Mouse (Mus musculus) hindbrain, embryonic 11.5 days (tissue): Measurements from ENCODE around the gene Pus7l. TPM values are rescaled to one million over a fixed set of nuclear protein-coding genes. Genes with fewer than 3 reads are reported as not detected.

ENCODE experiments used
- ATAC-seq: fragments of 200-750 bp; cut with Nextera tagmentation; 2 replicates; pipeline ENCODE4 v1.8.0; 2017; ENCODE audit warnings: mild to moderate bottlenecking, moderate TSS enrichment, moderate library complexity; ENCODE audit not compliant: low FRiP score
- DNase-seq: peaks from one replicate; pipeline ENCODE4 v3.0.0-alpha.2; 2015; ENCODE audit warnings: low spot score
- H3K27ac ChIP-seq: fragments of 300-500 bp; sonication (generic); 2 replicates; pipeline ENCODE4 v1.5.1; 2014; ENCODE audit warnings: mild to moderate bottlenecking, low read depth, low read length
- H3K27me3 ChIP-seq: fragments of 300-500 bp; sonication (generic); 2 replicates; pipeline ENCODE4 v1.6.1; 2014; ENCODE audit warnings: mild to moderate bottlenecking, low read length, moderate library complexity, mixed read lengths; ENCODE audit not compliant: control insufficient read depth, insufficient read depth
- H3K36me3 ChIP-seq: fragments of 300-500 bp; sonication (generic); 2 replicates; pipeline ENCODE4 v1.6.1; 2014; ENCODE audit warnings: mild to moderate bottlenecking, low read length, moderate library complexity, mixed read lengths; ENCODE audit not compliant: control insufficient read depth, insufficient read depth
- H3K4me1 ChIP-seq: fragments of 300-500 bp; sonication (generic); replicated peaks from 2 replicates; pipeline ENCODE4 v1.6.1; 2014; ENCODE audit warnings: low read length, mixed read lengths; ENCODE audit not compliant: control insufficient read depth, insufficient read depth
- H3K4me2 ChIP-seq: fragments of 300-500 bp; sonication (generic); replicated peaks from 2 replicates; pipeline ENCODE4 v1.6.1; 2014; ENCODE audit warnings: mild to moderate bottlenecking, low read depth, low read length
- H3K4me3 ChIP-seq: fragments of 300-500 bp; sonication (generic); 2 replicates; pipeline ENCODE4 v1.5.1; 2014; ENCODE audit warnings: low read depth, low read length
- H3K9ac ChIP-seq: fragments of 300-500 bp; sonication (generic); 2 replicates; pipeline ENCODE4 v1.6.1; 2014; ENCODE audit warnings: low read depth, low read length
- H3K9me3 ChIP-seq: fragments of 300-500 bp; sonication (generic); 2 replicates; pipeline ENCODE4 v1.6.1; 2016; ENCODE audit warnings: low read length; ENCODE audit not compliant: control insufficient read depth
- WGBS: fragments of 180-500 bp; shearing (Covaris S2); extraction: QIAGEN DNeasy Blood & Tissue Kit; methylation state at CpG from one replicate; pipeline ENCODE4 v1.1.7; 2014; 5-methylcytosine and 5-hydroxymethylcytosine counted together
- polyA plus RNA-seq: library from polyadenylated mRNA; unstranded; fragments of >200 nt; fragmentation: Nextera tagmentation; extraction: Ambion mirVana; gene quantifications from 2 replicates; pipeline ENCODE4 v1.2.1, GENCODE M21; 2014

The Pus7l gene
- polyA plus RNA-seq, 1 experiment from 2014 or later = 9.0 TPM

GRCm38 (mm10) chr15:94553536-94553935, 10.2 kb upstream of the Pus7l start:
- no peaks in the 10 kb centered on the region for H3K36me3 ChIP-seq
- no peak overlapping the region for H3K27ac ChIP-seq
- H3K9ac ChIP-seq = no peak overlapping the region
- no peak for ATAC-seq
- no peaks in the 10 kb centered on the region for H3K4me1 ChIP-seq
- 92% methylated on average over 9 of the region's 9 CpGs for WGBS
- no peak overlapping the region for H3K4me3 ChIP-seq
- no peak overlapping the region for H3K4me2 ChIP-seq
- H3K27me3 ChIP-seq = no peaks in the 10 kb centered on the region
- DNase-seq = no peak
- H3K9me3 ChIP-seq = no peaks in the 10 kb centered on the region

- ATAC-seq (no peak), DNase-seq (no peak)
- Histone ChIP-seq H3K27ac (no peak overlapping the region), H3K4me3 (no peak overlapping the region), H3K27me3 (no peaks in the 10 kb centered on the region), H3K4me2 (no peak overlapping the region), H3K36me3 (no peaks in the 10 kb centered on the region), H3K9ac (no peak overlapping the region), H3K4me1 (0 out of 2 replicates have a peak, but pooled peaks cover 2% of the 10 kb centered on the region), H3K9me3 (no peaks in the 10 kb centered on the region)
- WGBS = 88% methylated on average over 4 of the region's 4 CpGs
These were observed 1.5 kb upstream of the Pus7l start for GRCm38 (mm10) chr15:94544844-94545243.

- Histone ChIP-seq H3K4me3 (peak overlapping the region; percentile 62), H3K27me3 (no peaks in the 10 kb centered on the region), H3K9me3 (no peaks in the 10 kb centered on the region), H3K27ac (no peak overlapping the region), H3K4me1 (0 out of 2 replicates have a peak, but pooled peaks cover 2% of the 10 kb centered on the region), H3K4me2 (peak overlapping the region; percentile 63), H3K36me3 (no peaks in the 10 kb centered on the region), H3K9ac (peak overlapping the region; percentile 46)
- 48% methylated on average over 9 of the region's 9 CpGs for WGBS
- no peak for ATAC-seq
- no peak for DNase-seq
These were observed 797 bp upstream of the Pus7l start for GRCm38 (mm10) chr15:94544052-94544636.

GRCm38 (mm10) chr15:94542567-94543408, 559 bp downstream of the Pus7l start:
- H3K36me3 ChIP-seq = no peaks in the 10 kb centered on the region
- H3K4me2 ChIP-seq = peak overlapping the region; percentile 63
- H3K9ac ChIP-seq = peak overlapping the region; percentile 58
- DNase-seq (no peak), ATAC-seq (peak; percentile 91)
- WGBS = 15% methylated on average over 21 of the region's 22 CpGs
- H3K9me3 ChIP-seq = no peaks in the 10 kb centered on the region
- H3K4me3 ChIP-seq = peak overlapping the region; percentile 62
- no peaks in the 10 kb centered on the region for H3K27me3 ChIP-seq
- no peak overlapping the region for H3K27ac ChIP-seq
- 0 out of 2 replicates have a peak, but pooled peaks cover 2% of the 10 kb centered on the region for H3K4me1 ChIP-seq

GRCm38 (mm10) chr15:94539296-94539695, 4.1 kb downstream of the Pus7l start:
- Histone ChIP-seq H3K4me3 (no peak overlapping the region), H3K4me2 (no peak overlapping the region), H3K36me3 (no peaks in the 10 kb centered on the region), H3K27ac (no peak overlapping the region), H3K27me3 (no peaks in the 10 kb centered on the region), H3K4me1 (0 out of 2 replicates have a peak, but pooled peaks cover 2% of the 10 kb centered on the region), H3K9ac (no peak overlapping the region), H3K9me3 (no peaks in the 10 kb centered on the region)
- ATAC-seq (no peak), DNase-seq (no peak)
- WGBS = 93% methylated on average over 3 of the region's 3 CpGs

- H3K36me3 ChIP-seq = no peaks in the 10 kb centered on the region
These were observed 7.8 kb downstream of the Pus7l start for GRCm38 (mm10) chr15:94535521-94535920.

GRCm38 (mm10) chr15:94532956-94533355, 10.4 kb downstream of the Pus7l start:
- 91% methylated on average over 6 of the region's 6 CpGs for WGBS
- no peaks in the 10 kb centered on the region for H3K27me3 ChIP-seq

More at GRCm38 (mm10) chr15:94535521-94535920, 7.8 kb downstream of the Pus7l start:
- Histone ChIP-seq H3K9ac (no peak overlapping the region), H3K4me2 (no peak overlapping the region), H3K4me1 (no peaks in the 10 kb centered on the region), H3K27ac (no peak overlapping the region), H3K27me3 (no peaks in the 10 kb centered on the region), H3K9me3 (no peaks in the 10 kb centered on the region), H3K4me3 (no peak overlapping the region)
- WGBS = 93% methylated on average over 7 of the region's 7 CpGs
- ATAC-seq (no peak), DNase-seq (no peak)

GRCm38 (mm10) chr15:94532306-94532705, 11.0 kb downstream of the Pus7l start:
- Histone ChIP-seq H3K36me3 (no peaks in the 10 kb centered on the region), H3K4me2 (no peak overlapping the region), H3K27ac (no peak overlapping the region), H3K27me3 (no peaks in the 10 kb centered on the region), H3K9ac (no peak overlapping the region), H3K9me3 (no peaks in the 10 kb centered on the region), H3K4me1 (no peaks in the 10 kb centered on the region), H3K4me3 (no peak overlapping the region)
- DNase-seq (no peak), ATAC-seq (no peak)
- 94% methylated on average over 5 of the region's 5 CpGs for WGBS

More at GRCm38 (mm10) chr15:94532956-94533355, 10.4 kb downstream of the Pus7l start:
- Histone ChIP-seq H3K4me3 (no peak overlapping the region), H3K27ac (no peak overlapping the region), H3K9me3 (no peaks in the 10 kb centered on the region), H3K9ac (no peak overlapping the region), H3K4me2 (no peak overlapping the region), H3K36me3 (no peaks in the 10 kb centered on the region), H3K4me1 (no peaks in the 10 kb centered on the region)
- ATAC-seq (no peak), DNase-seq (no peak)
